Mouse (Mus musculus): Measurements from ENCODE around the gene Apoc2.
"Not testable (repeated sequence)": the region's sequence is repeated elsewhere in the genome, so short reads cannot be mapped to it uniquely, and the experiment has no call there.

Gene Apoc2

DNA sequence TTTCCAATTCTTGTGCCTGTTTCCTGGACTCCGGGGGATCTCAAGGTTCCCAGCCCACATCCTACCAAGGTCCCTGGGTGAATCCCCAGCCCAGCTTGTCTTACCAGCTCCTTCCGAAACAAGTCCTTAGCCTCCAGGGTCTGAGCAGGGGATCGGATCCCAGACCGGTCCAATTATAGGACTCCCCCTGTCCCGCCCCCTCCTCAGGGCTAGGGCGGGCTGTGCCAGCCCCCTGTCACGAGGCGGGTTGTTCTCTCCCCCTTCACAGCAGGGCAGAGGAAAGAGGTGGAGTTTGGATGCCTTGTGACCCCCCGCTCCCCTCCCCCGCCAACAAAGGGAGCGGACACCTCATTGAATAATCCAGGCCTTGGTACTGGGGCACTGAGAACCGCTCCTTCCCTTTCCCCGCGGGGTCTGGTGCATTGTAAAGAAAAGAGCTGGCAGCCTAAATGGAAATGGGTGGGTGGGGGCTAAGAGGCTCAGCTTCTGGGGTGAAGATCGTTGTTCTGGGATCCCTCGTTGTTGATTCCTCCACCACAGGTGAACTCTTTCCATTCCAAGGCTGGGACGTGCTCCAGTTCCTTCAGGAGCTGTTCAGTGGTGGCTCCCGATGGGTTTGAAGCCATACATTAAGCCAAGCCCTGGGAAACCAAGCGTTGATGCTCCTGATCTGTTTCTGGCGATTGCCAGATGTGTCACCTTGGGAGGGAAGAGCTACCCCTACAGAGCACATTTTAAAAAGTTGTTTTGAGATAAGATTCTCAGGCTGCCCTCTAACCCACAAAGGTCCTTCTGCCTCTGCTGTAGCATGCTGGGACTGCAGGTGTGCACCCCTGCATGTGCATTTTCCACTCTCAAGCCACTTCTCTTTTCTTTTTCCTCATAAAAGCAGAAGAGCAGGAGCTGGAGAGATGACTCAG lies 21.4 kb upstream of the Apoc2 start, which contains the start of gene Apoe:
Gene Apoe, minus strand, starts transcription at position 282 of the 920 bp plus-strand sequence.
- peak; percentile 22 to 37 for DNase-seq

GRCm38 (mm10) chr7:19697949-19698906 lies 20.5 kb upstream of the Apoc2 start:
- no peak for DNase-seq

DNA sequence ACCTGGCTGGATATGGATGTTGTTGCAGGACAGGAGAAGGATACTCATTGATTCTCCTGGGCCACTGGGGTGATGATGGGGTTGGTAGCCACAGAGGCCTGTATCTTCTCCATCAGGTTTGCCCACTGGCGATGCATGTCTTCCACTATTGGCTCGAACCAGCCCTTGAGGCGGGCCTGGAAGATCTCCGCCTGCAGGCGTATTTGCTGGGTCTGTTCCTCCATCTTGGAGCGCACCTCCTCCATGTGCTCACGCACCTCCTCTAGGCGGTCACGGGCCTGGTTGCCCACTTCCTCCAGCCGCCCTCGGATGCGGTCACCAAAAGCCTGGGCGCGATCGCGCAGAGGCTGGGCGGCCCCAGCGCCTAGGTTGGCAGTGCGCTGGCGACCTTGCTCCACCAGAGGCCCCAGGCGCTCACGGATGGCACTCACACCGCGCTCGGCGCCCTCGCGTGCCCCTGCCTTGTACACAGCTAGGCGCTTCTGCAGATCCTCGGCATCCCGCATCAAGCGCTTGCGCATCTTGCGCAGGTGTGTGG lies 18.7 kb upstream of the Apoc2 start:
- DNase-seq, result no peak

GRCm38 (mm10) chr7:19695881-19696280 lies 18.1 kb upstream of the Apoc2 start:
- DNase-seq, result no peak

DNA sequence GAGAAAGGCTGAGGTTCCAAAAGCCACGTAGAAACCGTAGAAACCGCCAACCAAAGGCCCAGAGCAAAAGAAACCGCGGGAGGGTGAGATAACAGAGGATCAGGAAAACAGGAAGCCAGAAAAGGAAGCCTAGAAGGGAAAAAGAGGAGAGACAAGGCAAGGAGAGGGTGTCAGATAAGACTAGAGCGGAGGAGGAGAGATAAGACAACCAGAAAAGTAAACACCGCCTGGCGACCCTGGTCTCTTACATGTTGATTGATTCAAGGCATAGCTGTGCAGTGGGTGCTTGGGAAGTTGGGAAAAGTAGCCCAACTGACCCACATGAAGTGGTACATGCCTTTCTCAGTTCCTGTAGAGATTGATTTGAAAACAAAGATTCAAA lies 17.5 kb upstream of the Apoc2 start:
- no peak for DNase-seq

- no peak for DNase-seq
Observed at GRCm38 (mm10) chr7:19694336-19695212, 16.8 kb upstream of the Apoc2 start.

DNA sequence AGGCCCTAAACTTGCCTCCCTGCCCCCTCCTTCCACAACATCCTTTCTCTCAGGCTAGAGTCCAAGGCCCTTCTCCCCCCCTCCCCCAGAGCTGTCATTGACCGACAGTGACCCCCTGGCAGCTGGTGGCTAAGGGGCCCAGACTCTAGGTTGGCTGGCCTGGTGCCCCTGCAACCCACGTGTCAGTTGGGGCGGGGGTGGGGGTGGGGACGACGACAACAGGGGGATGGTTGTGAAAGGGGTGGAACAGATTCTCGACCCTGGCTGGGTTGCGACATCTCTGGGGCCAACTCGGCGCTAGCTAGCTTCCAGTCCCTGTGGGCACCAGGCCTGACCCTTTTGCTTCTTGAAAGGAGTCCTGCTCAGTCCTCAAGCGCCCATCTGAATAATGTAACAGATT lies 15.7 kb upstream of the Apoc2 start:
- DNase-seq, result no peak

GRCm38 (mm10) chr7:19691873-19692865 lies 14.4 kb upstream of the Apoc2 start, which contains the start of gene Apoc1:
Gene Apoc1 (minus strand): TSS chr7:19692660.
- no peak for DNase-seq

GRCm38 (mm10) chr7:19691434-19691833 lies 13.7 kb upstream of the Apoc2 start:
- no peak for DNase-seq

- no peak for DNase-seq
Observed at GRCm38 (mm10) chr7:19690845-19691244, 13.1 kb upstream of the Apoc2 start.

- no peak for DNase-seq
Observed at GRCm38 (mm10) chr7:19688611-19689010, 10.9 kb upstream of the Apoc2 start.

- no peak for DNase-seq
Observed at GRCm38 (mm10) chr7:19688101-19688500, 10.4 kb upstream of the Apoc2 start.

- not testable (repeated sequence) for DNase-seq
Observed at GRCm38 (mm10) chr7:19686927-19687583, 9.3 kb upstream of the Apoc2 start.

- no peak for DNase-seq
Observed at GRCm38 (mm10) chr7:19686521-19686920, 8.8 kb upstream of the Apoc2 start.

GRCm38 (mm10) chr7:19685374-19685773 lies 7.6 kb upstream of the Apoc2 start:
- no peak for DNase-seq

- DNase-seq, result no peak
Observed at GRCm38 (mm10) chr7:19683771-19684201, 6.0 kb upstream of the Apoc2 start.

DNA sequence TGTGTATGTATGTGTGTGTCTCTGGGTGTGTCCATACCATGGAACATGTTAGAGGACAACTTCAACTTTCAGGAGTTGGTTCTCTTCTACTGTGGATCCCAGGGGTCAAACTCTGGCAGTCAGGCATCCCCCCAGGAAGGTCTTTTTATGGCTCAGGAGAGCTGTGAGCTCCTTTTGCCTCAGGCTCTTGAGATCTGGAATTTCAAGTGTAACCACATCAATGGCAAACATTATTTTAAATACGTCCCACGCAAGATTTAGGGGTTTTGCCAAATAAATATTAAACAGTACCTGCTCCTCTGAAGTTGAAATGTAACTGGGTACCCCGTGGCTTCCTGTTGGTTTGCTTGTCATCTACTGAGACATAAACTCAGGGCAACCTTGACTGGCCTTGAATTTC lies 5.2 kb upstream of the Apoc2 start:
- no peak for DNase-seq

DNA sequence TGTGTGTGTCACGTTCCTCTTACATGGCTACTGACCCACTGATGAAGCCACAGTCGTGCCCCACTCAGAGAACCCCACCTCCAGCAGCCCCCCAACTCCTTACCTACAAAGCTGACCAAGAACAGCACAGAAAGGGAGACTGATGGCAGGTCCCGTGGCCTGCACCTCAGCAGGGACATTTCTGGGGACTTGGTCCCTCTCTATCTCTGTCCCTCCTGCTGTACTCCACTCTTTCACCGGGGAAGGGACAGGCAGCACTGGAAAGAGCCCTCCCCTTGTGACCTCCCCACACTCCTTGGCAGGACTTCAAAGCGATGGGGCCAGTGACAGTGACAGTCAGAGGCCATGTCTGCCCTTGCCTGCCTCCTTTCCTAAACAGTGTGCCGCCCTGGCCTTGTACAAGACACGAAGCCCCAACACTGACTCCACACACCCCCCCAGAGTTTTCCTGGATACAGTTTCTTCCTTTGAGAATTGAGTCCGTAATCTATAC lies 3.5 kb upstream of the Apoc2 start, which contains the start of the genes Gm44805 and Apoc4:
Gene Gm44805, minus strand, starts transcription at position 222 of the 493 bp plus-strand sequence.
Gene Apoc4, minus strand, starts transcription at position 278 of the 493 bp plus-strand sequence.
- no peak for DNase-seq

DNA sequence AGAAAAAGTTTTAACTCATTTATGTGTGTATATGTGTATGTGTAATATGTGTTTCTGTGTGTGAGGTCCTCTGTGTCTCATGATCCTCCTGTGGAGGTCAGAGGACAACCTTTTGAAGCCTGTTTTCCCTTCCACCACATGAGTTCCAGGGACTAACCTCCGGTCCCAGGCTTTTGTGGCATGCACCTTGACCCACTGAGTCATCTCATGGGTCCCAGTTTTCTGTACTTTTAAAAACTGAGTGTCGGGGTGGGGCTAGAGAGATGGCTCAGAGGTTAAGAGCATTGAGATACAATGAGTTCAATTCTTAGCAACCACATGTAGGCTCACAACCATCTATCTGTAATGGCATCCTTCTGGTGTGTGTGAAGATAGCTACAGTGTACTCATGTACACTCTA lies 3.0 kb upstream of the Apoc2 start:
- no peak for DNase-seq

DNA sequence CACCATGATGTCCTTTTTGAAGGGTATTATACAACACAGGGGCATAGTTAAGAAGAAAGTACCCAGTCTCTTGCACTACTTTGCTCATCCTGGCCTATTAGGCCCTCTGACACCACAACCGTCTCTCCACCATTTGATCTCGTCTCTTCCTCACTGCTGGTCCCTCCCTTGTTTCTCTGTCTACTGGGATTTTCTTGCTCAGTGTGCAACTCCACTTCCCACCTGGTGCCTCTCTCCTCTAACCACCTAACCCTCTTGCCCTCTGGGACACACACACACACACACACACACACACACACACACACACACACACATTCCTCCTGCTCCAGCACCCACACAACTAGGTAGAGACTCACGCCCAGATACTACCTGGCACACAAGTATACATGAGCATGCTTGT lies 1.2 kb upstream of the Apoc2 start:
- no peak for DNase-seq
